Mouse (Mus musculus) CD4-positive, CD25-positive, alpha-beta regulatory T cell, adult 2 months (primary cell): ENCODE measurements around the gene Gm4131.

Experiments used
- DNase-seq: peaks from one replicate; pipeline ENCODE4 v3.0.0-alpha.2; 2012; ENCODE audit warnings: low read depth, low spot score

The Gm4131 gene

GRCm38 (mm10) chr14:62550121-62550520 lies 16.6 kb downstream of the Gm4131 start:
- DNase-seq, result no peak

- DNase-seq, result no peak
Observed at GRCm38 (mm10) chr14:62546746-62547145, 20.0 kb downstream of the Gm4131 start.

- DNase-seq, result no peak
Observed at GRCm38 (mm10) chr14:62546296-62546695, 20.4 kb downstream of the Gm4131 start.

GRCm38 (mm10) chr14:62541751-62542150 lies 25.0 kb downstream of the Gm4131 start:
- DNase-seq, result no peak

GRCm38 (mm10) chr14:62539834-62540233 lies 26.9 kb downstream of the Gm4131 start:
- no peak for DNase-seq

- DNase-seq, result no peak
Observed at GRCm38 (mm10) chr14:62536988-62537387, 29.7 kb downstream of the Gm4131 start.

GRCm38 (mm10) chr14:62536127-62536526 lies 30.6 kb downstream of the Gm4131 start:
- DNase-seq, result no peak

- DNase-seq, result no peak
Observed at GRCm38 (mm10) chr14:62530951-62531350, 35.8 kb downstream of the Gm4131 start.

- DNase-seq, result no peak
Observed at GRCm38 (mm10) chr14:62512845-62513244, 53.9 kb downstream of the Gm4131 start.

- no peak for DNase-seq
Observed at GRCm38 (mm10) chr14:62509350-62509749, 57.4 kb downstream of the Gm4131 start.

GRCm38 (mm10) chr14:62506261-62506660 lies 60.5 kb downstream of the Gm4131 start:
- DNase-seq, result no peak

GRCm38 (mm10) chr14:62497391-62497790 lies 69.3 kb downstream of the Gm4131 start:
- no peak for DNase-seq

GRCm38 (mm10) chr14:62496501-62496900 lies 70.2 kb downstream of the Gm4131 start:
- no peak for DNase-seq

GRCm38 (mm10) chr14:62493456-62493855 lies 73.3 kb downstream of the Gm4131 start:
- DNase-seq, result no peak

GRCm38 (mm10) chr14:62492196-62492850 lies 74.4 kb downstream of the Gm4131 start:
- peak; percentile 62 for DNase-seq

- DNase-seq, result no peak
Observed at GRCm38 (mm10) chr14:62488270-62488669, 78.5 kb downstream of the Gm4131 start.

GRCm38 (mm10) chr14:62481381-62481780 lies 85.3 kb downstream of the Gm4131 start:
- DNase-seq, result no peak

- no peak for DNase-seq
Observed at GRCm38 (mm10) chr14:62479395-62479794, 87.3 kb downstream of the Gm4131 start.

GRCm38 (mm10) chr14:62474481-62474880 lies 92.2 kb downstream of the Gm4131 start:
- no peak for DNase-seq

GRCm38 (mm10) chr14:62472061-62472460 lies 94.7 kb downstream of the Gm4131 start:
- DNase-seq, result no peak

GRCm38 (mm10) chr14:62468753-62469125 lies 98.0 kb downstream of the Gm4131 start:
- no peak for DNase-seq

- no peak for DNase-seq
Observed at GRCm38 (mm10) chr14:62468119-62468752, 98.5 kb downstream of the Gm4131 start.

- DNase-seq, result no peak
Observed at GRCm38 (mm10) chr14:62464966-62465365, 101.8 kb downstream of the Gm4131 start.
